Mouse (Mus musculus) midbrain, embryonic 14.5 days (tissue): ENCODE results near the gene Bnip2. TPM values are rescaled to one million over a fixed set of nuclear protein-coding genes. Genes with fewer than 3 reads are reported as not detected.

Source experiments
- ATAC-seq: fragments of 200-750 bp; cut with Nextera tagmentation; 2 replicates; pipeline ENCODE4 v1.8.0; 2017; ENCODE audit warnings: moderate number of reproducible peaks, moderate library complexity; ENCODE audit not compliant: low FRiP score, low TSS enrichment
- DNase-seq: peaks from one replicate; pipeline ENCODE4 v3.0.0-alpha.2; 2015
- H3K27ac ChIP-seq: fragments of 300-500 bp; sonication (generic); replicated peaks from 2 replicates; pipeline ENCODE4 v1.5.1; 2014; ENCODE audit warnings: mild to moderate bottlenecking, low read depth, low read length, moderate library complexity
- H3K27me3 ChIP-seq: fragments of 300-500 bp; sonication (generic); 2 replicates; pipeline ENCODE4 v1.6.1; 2014; ENCODE audit warnings: low read length, control low read depth, mixed read lengths; ENCODE audit not compliant: control insufficient read depth, insufficient read depth
- H3K36me3 ChIP-seq: fragments of 300-500 bp; sonication (generic); 2 replicates; pipeline ENCODE4 v1.6.1; 2014; ENCODE audit warnings: low read length, control low read depth; ENCODE audit not compliant: control insufficient read depth, insufficient read depth
- H3K4me1 ChIP-seq: fragments of 300-500 bp; sonication (generic); 2 replicates; pipeline ENCODE4 v1.6.1; 2014; ENCODE audit warnings: mild to moderate bottlenecking, antibody characterized with exemption, low read length, control low read depth; ENCODE audit not compliant: control insufficient read depth, insufficient read depth
- H3K4me2 ChIP-seq: fragments of 300-500 bp; sonication (generic); 2 replicates; pipeline ENCODE4 v1.6.1; 2014; ENCODE audit warnings: mild to moderate bottlenecking, low read length, moderate library complexity
- H3K4me3 ChIP-seq: fragments of 300-500 bp; sonication (generic); replicated peaks from 2 replicates; pipeline ENCODE4 v1.5.1; 2014; ENCODE audit warnings: low read depth, low read length
- H3K9ac ChIP-seq: fragments of 300-500 bp; sonication (generic); replicated peaks from 2 replicates; pipeline ENCODE4 v1.6.1; 2014; ENCODE audit warnings: mild to moderate bottlenecking, low read length, moderate library complexity
- H3K9me3 ChIP-seq: fragments of 300-500 bp; sonication (generic); 2 replicates; pipeline ENCODE4 v1.6.1; 2016; ENCODE audit warnings: low read length, control low read depth, mixed read lengths; ENCODE audit not compliant: control insufficient read depth
- WGBS: fragments of 180-500 bp; shearing (Covaris S2); extraction: QIAGEN DNeasy Blood & Tissue Kit; methylation state at CpG from one replicate; pipeline ENCODE4 v1.1.7; 2014; 5-methylcytosine and 5-hydroxymethylcytosine counted together
- polyA plus RNA-seq: library from polyadenylated mRNA; unstranded; fragments of >200 nt; fragmentation: Nextera tagmentation; extraction: Ambion mirVana; gene quantifications from 2 replicates; pipeline ENCODE4 v1.2.1, GENCODE M21; 2014

Gene Bnip2
- 74.8 and 92.8 TPM in 2 replicates for polyA plus RNA-seq

DNA sequence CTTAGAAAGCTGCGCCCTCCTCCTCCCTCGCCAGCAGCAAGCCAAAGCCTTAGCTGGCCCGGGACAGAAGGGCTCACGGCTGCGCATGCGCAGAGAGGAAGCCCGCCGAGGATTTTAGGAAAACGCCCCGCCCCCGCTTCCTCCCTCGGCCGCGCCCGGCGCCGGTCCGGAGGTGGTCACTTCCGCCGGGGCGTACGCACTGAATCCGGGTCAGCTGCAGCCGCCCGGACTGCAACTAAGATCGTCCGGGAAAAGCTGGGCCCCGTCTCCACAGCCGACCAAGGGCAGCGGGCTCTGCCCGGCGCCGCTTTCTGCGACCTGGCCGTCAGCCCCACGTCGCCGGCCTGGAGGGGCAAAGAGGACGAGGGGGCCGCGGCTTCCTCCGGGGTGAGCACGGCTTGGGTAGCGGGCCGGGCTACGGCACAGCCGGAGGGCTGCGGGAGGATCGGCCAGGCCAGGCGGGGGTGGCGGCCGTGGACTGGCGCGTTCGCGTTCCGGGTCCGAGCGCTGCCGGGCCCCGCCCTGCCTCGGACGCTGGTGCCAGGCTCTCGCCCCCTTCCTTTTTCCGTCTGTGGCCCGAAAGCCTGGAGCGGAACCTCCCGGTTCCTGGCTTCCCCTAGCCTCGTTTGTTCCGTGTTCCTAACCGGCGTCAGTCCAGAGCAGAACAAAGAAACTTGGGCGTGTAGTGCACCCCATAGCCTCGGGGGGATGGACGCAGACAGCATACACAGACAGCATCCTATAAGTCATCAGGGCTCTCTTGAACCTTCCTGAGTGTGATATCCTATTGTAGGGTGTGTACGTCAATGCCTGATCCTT is at the start of gene Bnip2:
Bnip2 (plus strand) TSS at position 164 of the 819 bp plus-strand sequence.
- no peaks in the 10 kb centered on the region for H3K27me3 ChIP-seq
- H3K4me3 ChIP-seq, result peak within 1 kb of the TSS; percentile 99
- WGBS, result 0% methylated on average over 74 of the region's 76 CpGs
- ATAC-seq, result peak; percentile 94
- peaks cover 9% of the 10 kb centered on the region for H3K36me3 ChIP-seq
- H3K4me2 ChIP-seq, result peak within 1 kb of the TSS; percentile 74
- H3K27ac ChIP-seq, result peak within 1 kb of the TSS; percentile 95
- peaks cover 20% of the 10 kb centered on the region for H3K4me1 ChIP-seq
- no peaks in the 10 kb centered on the region for H3K9me3 ChIP-seq
- H3K9ac ChIP-seq, result peak within 1 kb of the TSS; percentile 98
- peak; percentile 98 for DNase-seq

GRCm38 (mm10) chr9:69940839-69941490 is 48.3 kb upstream of the Bnip2 start:
- no peak overlapping the region for H3K27ac ChIP-seq
- no peaks in the 10 kb centered on the region for H3K36me3 ChIP-seq
- DNase-seq (no peak), ATAC-seq (no peak)
- 89% methylated on average over 7 of the region's 7 CpGs for WGBS
- H3K4me2 ChIP-seq, result no peak overlapping the region
- no peak overlapping the region for H3K4me3 ChIP-seq
- H3K9me3 ChIP-seq, result no peaks in the 10 kb centered on the region
- no peaks in the 10 kb centered on the region for H3K27me3 ChIP-seq
- H3K9ac ChIP-seq, result no peak overlapping the region
- no peaks in the 10 kb centered on the region for H3K4me1 ChIP-seq

DNA sequence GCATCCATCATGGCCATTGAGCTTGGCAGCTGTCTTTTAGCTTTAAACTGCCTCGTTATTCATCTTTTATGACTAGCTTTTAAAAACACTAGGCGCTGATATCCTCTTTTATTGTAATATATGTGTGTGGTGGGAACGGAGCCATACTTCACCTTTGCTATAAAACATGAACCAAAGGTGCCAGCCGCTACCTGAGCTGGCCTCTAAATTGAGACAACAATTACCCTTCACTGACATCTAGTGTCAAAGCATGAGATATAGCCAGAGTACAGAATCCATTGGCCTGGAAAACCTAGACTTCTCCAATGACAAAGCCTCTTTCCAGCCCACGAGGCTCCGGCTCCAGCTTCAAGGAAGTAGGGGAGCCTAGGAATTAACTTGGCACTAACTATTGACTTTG is 47.7 kb upstream of the Bnip2 start:
- WGBS, result 81% methylated on average over 6 of the region's 6 CpGs
- Histone ChIP-seq H3K9ac (no peak overlapping the region), H3K9me3 (no peaks in the 10 kb centered on the region), H3K4me1 (no peaks in the 10 kb centered on the region), H3K4me2 (no peak overlapping the region), H3K27ac (no peak overlapping the region), H3K4me3 (no peak overlapping the region), H3K27me3 (no peaks in the 10 kb centered on the region), H3K36me3 (no peaks in the 10 kb centered on the region)
- peak; percentile 53 for DNase-seq
- ATAC-seq, result no peak

DNA sequence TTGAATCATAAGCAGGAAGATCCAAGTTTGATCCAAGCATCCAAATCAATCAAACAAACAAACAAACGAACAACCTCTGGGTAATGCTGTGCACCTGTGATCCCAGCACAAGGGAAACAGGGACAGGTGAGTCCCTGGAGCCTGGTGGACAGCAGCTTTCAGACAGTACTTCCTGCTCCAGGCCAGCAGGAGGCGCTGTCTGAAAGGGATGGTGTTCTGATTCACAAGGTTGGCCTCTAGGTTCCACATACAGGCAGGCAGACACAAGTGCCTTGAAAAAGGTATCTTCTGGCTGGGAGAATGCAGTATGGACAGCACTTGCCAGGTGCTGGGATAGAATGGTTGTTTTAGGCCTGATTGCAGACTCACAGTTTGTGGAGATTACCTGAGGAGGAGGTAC is 40.3 kb upstream of the Bnip2 start:
- Histone ChIP-seq H3K9ac (no peak overlapping the region), H3K27me3 (no peaks in the 10 kb centered on the region), H3K4me2 (no peak overlapping the region), H3K36me3 (no peaks in the 10 kb centered on the region), H3K9me3 (no peaks in the 10 kb centered on the region), H3K4me1 (no peaks in the 10 kb centered on the region), H3K27ac (no peak overlapping the region), H3K4me3 (no peak overlapping the region)
- 19% methylated on average over 2 of the region's 2 CpGs for WGBS
- ATAC-seq, result no peak
- no peak for DNase-seq

DNA sequence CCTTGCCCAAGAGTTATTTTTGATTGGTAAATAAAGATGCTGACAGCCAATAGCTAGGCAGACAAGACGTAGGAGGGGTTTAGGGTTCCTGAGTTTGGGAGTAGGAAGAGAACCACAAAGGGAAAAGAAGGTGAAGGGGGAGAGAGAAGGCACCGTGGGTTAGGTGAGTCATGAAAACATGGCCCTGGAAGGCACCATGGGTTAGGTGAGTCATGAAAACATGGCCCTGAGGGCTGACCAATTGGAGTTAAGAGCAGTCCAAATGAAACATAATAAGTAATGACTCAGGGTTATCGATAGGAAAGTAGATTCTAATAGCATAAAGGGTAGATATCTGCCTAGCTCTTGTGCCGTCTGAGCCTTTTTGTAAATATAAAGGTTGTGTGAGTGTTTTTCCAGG is 39.6 kb upstream of the Bnip2 start:
- Histone ChIP-seq H3K27ac (no peak overlapping the region), H3K36me3 (no peaks in the 10 kb centered on the region), H3K4me2 (no peak overlapping the region), H3K27me3 (no peaks in the 10 kb centered on the region), H3K4me3 (no peak overlapping the region), H3K4me1 (no peaks in the 10 kb centered on the region), H3K9ac (no peak overlapping the region), H3K9me3 (no peaks in the 10 kb centered on the region)
- ATAC-seq (no peak), DNase-seq (no peak)
- 87% methylated on average over 4 of the region's 4 CpGs for WGBS

GRCm38 (mm10) chr9:69961007-69961406 is 28.3 kb upstream of the Bnip2 start:
- no peaks in the 10 kb centered on the region for H3K4me1 ChIP-seq
- DNase-seq (no peak), ATAC-seq (no peak)
- peaks cover 3% of the 10 kb centered on the region; the same call in 1 of the 2 replicates for H3K9me3 ChIP-seq
- no peaks in the 10 kb centered on the region for H3K36me3 ChIP-seq
- no peak overlapping the region for H3K27ac ChIP-seq
- no peak overlapping the region for H3K4me3 ChIP-seq
- 90% methylated on average over 6 of the region's 6 CpGs for WGBS
- H3K27me3 ChIP-seq, result no peaks in the 10 kb centered on the region
- no peak overlapping the region for H3K4me2 ChIP-seq
- H3K9ac ChIP-seq, result no peak overlapping the region

- Histone ChIP-seq H3K9me3 (peaks cover 3% of the 10 kb centered on the region; the same call in 1 of the 2 replicates), H3K27ac (no peak overlapping the region), H3K27me3 (no peaks in the 10 kb centered on the region), H3K4me2 (no peak overlapping the region), H3K4me3 (no peak overlapping the region), H3K36me3 (no peaks in the 10 kb centered on the region), H3K9ac (no peak overlapping the region), H3K4me1 (no peaks in the 10 kb centered on the region)
- 88% methylated on average over 3 of the region's 3 CpGs for WGBS
- ATAC-seq (no peak), DNase-seq (no peak)
Observed at GRCm38 (mm10) chr9:69964370-69964769, 24.9 kb upstream of the Bnip2 start.

DNA sequence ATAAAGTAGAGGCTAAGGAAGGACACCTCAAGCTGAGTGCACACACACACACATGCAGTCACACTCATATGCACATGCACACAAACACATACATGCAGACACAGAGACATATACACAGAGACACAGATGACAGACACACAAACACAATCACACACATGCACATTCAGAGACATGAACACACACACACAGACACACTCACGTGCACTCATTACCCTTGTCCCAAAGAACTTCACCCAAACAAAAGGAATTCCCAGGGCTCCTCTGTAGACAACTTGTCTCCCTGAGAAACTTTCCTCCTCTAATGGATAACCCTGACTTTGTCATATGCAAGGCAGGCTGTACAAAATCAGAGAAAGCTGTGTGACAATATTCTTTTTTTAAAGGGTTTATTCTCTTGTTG is 3.7 kb upstream of the Bnip2 start:
- H3K27ac ChIP-seq, result no peak overlapping the region
- no peaks in the 10 kb centered on the region for H3K9me3 ChIP-seq
- H3K4me1 ChIP-seq, result peaks cover 3% of the 10 kb centered on the region
- H3K36me3 ChIP-seq, result no peaks in the 10 kb centered on the region
- no peak overlapping the region for H3K9ac ChIP-seq
- H3K4me3 ChIP-seq, result no peak overlapping the region
- no peak for ATAC-seq
- no peak overlapping the region for H3K4me2 ChIP-seq
- WGBS, result 85% methylated on average over 1 of the region's 1 CpGs
- no peak for DNase-seq
- no peaks in the 10 kb centered on the region for H3K27me3 ChIP-seq

GRCm38 (mm10) chr9:69986063-69986462 is 3.2 kb upstream of the Bnip2 start:
- Histone ChIP-seq H3K4me3 (no peak overlapping the region), H3K27me3 (no peaks in the 10 kb centered on the region), H3K4me1 (peaks cover 8% of the 10 kb centered on the region), H3K36me3 (no peaks in the 10 kb centered on the region), H3K4me2 (no peak overlapping the region), H3K9me3 (no peaks in the 10 kb centered on the region), H3K9ac (no peak overlapping the region), H3K27ac (no peak overlapping the region)
- ATAC-seq, result no peak
- 83% methylated on average over 10 of the region's 10 CpGs for WGBS
- no peak for DNase-seq
